Mouse (Mus musculus) thymus, adult 2 months (tissue): Measurements from ENCODE around the gene Pdk2.

Source experiments
- CTCF ChIP-seq: fragments of 200-500 bp; IDR thresholded peaks from 2 replicates; pipeline ENCODE4 v1.5.1; 2012; ENCODE audit warnings: mild to moderate bottlenecking, control low read depth, low read length, moderate library complexity, borderline replicate concordance; ENCODE audit not compliant: control insufficient read depth, poor library complexity, insufficient read depth; ENCODE audit errors: extremely low read depth
- POLR2A ChIP-seq: fragments of 200-500 bp; IDR thresholded peaks from 2 replicates; pipeline ENCODE4 v1.6.1; 2012; ENCODE audit warnings: mild to moderate bottlenecking, low read length, control low read depth, moderate library complexity; ENCODE audit not compliant: control insufficient read depth, poor library complexity, insufficient read depth; ENCODE audit errors: extremely low read depth

GRCm38 (mm10) chr11:95038818-95039655, 2.1 kb downstream of the Pdk2 start:
- TF ChIP-seq CTCF (no peak), POLR2A (no peak)
